Mouse (Mus musculus) stomach, embryonic 16.5 days (tissue): Measurements from ENCODE around the gene Sidt1. TPM values are rescaled to one million over a fixed set of nuclear protein-coding genes. Genes with fewer than 3 reads are reported as not detected.
A peak's percentile ranks its signal among the peaks of the same experiment; 100 is the strongest.

Experiments used
- ATAC-seq: fragments of 200-750 bp; cut with Nextera tagmentation; 2 replicates; pipeline ENCODE4 v1.8.0; 2017; ENCODE audit warnings: moderate number of reproducible peaks, moderate TSS enrichment; ENCODE audit not compliant: insufficient read depth, low FRiP score
- H3K27ac ChIP-seq: fragments of 300-500 bp; sonication (generic); 2 replicates; pipeline ENCODE4 v1.5.1; 2014; ENCODE audit warnings: low read length
- H3K27me3 ChIP-seq: fragments of 300-500 bp; sonication (generic); 2 replicates; pipeline ENCODE4 v1.6.1; 2014; ENCODE audit warnings: low read length, control low read depth, mixed read lengths; ENCODE audit not compliant: control insufficient read depth, insufficient read depth
- H3K36me3 ChIP-seq: fragments of 300-500 bp; sonication (generic); 2 replicates; pipeline ENCODE4 v1.6.1; 2014; ENCODE audit warnings: low read length; ENCODE audit not compliant: control insufficient read depth, insufficient read depth
- H3K4me1 ChIP-seq: fragments of 300-500 bp; sonication (generic); 2 replicates; pipeline ENCODE4 v1.6.1; 2014; ENCODE audit warnings: low read length, control low read depth, mixed read lengths; ENCODE audit not compliant: control insufficient read depth, insufficient read depth
- H3K4me2 ChIP-seq: fragments of 300-500 bp; sonication (generic); 2 replicates; pipeline ENCODE4 v1.6.1; 2014; ENCODE audit warnings: low read depth, low read length, mixed read lengths
- H3K4me3 ChIP-seq: fragments of 300-500 bp; sonication (generic); replicated peaks from 2 replicates; pipeline ENCODE4 v1.5.1; 2014; ENCODE audit warnings: mild to moderate bottlenecking, low read length
- H3K9ac ChIP-seq: fragments of 300-500 bp; sonication (generic); 2 replicates; pipeline ENCODE4 v1.6.1; 2014; ENCODE audit warnings: low read length
- H3K9me3 ChIP-seq: fragments of 300-500 bp; sonication (generic); replicated peaks from 2 replicates; pipeline ENCODE4 v1.6.1; 2016; ENCODE audit warnings: low read length, control low read depth; ENCODE audit not compliant: control insufficient read depth
- WGBS: fragments of 180-500 bp; shearing (Covaris S2); extraction: QIAGEN DNeasy Blood & Tissue Kit; methylation state at CpG from one replicate; pipeline ENCODE4 v1.1.7; 2014; 5-methylcytosine and 5-hydroxymethylcytosine counted together
- polyA plus RNA-seq: library from polyadenylated mRNA; unstranded; fragments of >200 nt; fragmentation: Nextera tagmentation; extraction: Ambion mirVana; gene quantifications from 2 replicates; pipeline ENCODE4 v1.2.1, GENCODE M21; 2015

Sidt1 gene
- polyA plus RNA-seq, 1 experiment from 2014 or later = 6.8 TPM

- Histone ChIP-seq H3K4me2 (no peak overlapping the region), H3K9ac (no peak overlapping the region), H3K4me1 (no peaks in the 10 kb centered on the region; the same call in 1 of the 2 replicates), H3K9me3 (no peaks in the 10 kb centered on the region), H3K36me3 (no peaks in the 10 kb centered on the region), H3K27me3 (no peaks in the 10 kb centered on the region), H3K4me3 (no peak overlapping the region), H3K27ac (no peak overlapping the region)
- 69% methylated on average over 7 of the region's 7 CpGs for whole genome bisulfite sequencing
- ATAC-seq = no peak
These were observed 89.7 kb downstream of the Sidt1 start for GRCm38 (mm10) chr16:44243323-44243722.

DNA sequence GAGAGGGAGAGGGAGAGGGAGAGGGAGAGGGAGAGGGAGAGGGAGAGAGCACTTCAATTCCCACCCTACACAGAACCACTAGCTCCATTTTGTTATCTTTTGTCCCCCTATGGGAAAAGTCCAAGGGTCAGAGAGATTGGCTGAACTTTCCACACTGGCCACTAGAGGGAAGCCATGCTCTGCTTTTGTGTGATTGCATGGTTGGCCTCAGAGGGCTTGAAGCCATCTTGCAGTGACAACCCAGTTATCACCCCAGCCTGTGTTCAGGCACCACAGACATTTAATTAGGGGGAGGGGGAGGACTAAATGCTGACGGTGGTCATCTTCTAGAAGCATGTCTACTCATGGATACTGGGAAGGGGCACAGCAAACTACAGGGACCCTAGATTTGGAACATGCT is 90.4 kb downstream of the Sidt1 start:
- H3K4me2 ChIP-seq = no peak overlapping the region
- no peak for ATAC-seq
- 4% methylated on average over 1 of the region's 1 CpGs for WGBS
- H3K9me3 ChIP-seq = no peaks in the 10 kb centered on the region
- no peak overlapping the region for H3K9ac ChIP-seq
- no peaks in the 10 kb centered on the region for H3K36me3 ChIP-seq
- no peaks in the 10 kb centered on the region for H3K27me3 ChIP-seq
- no peak overlapping the region for H3K4me3 ChIP-seq
- no peak overlapping the region for H3K27ac ChIP-seq
- H3K4me1 ChIP-seq = no peaks in the 10 kb centered on the region; the same call in 1 of the 2 replicates

- Histone ChIP-seq H3K27me3 (no peaks in the 10 kb centered on the region), H3K4me3 (no peak overlapping the region), H3K9me3 (no peaks in the 10 kb centered on the region), H3K4me1 (no peaks in the 10 kb centered on the region; the same call in 1 of the 2 replicates), H3K9ac (no peak overlapping the region), H3K36me3 (no peaks in the 10 kb centered on the region), H3K4me2 (no peak overlapping the region), H3K27ac (no peak overlapping the region)
- 52% methylated on average over 8 of the region's 8 CpGs for WGBS
- ATAC-seq = no peak
These were observed 92.6 kb downstream of the Sidt1 start for GRCm38 (mm10) chr16:44240406-44240805.

DNA sequence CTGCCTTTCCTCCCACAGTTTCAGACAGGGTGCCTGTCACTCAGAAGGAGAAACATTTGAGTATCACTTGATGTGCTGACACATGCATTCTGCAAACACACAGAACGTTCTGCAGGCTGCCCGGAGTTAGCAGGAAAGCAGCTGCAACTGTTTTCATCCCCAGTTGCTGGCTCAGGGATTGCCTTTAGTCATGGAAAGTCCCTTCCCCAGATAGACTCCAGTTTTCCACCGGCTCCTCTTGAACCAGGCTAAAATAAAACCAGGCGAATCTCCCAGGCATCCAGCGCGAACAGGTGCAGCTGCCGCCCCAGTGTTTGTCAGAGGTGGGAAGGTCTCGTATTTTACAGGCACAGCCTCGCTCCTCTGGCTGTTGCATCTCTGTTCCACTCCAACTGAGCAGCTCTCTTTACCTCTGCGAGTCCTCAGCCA is 94.1 kb downstream of the Sidt1 start:
- H3K27ac ChIP-seq = no peak overlapping the region
- 41% methylated on average over 10 of the region's 10 CpGs for WGBS
- no peak overlapping the region for H3K9ac ChIP-seq
- H3K4me2 ChIP-seq = no peak overlapping the region
- H3K4me3 ChIP-seq = no peak overlapping the region
- H3K27me3 ChIP-seq = no peaks in the 10 kb centered on the region
- no peaks in the 10 kb centered on the region; the same call in 1 of the 2 replicates for H3K4me1 ChIP-seq
- no peaks in the 10 kb centered on the region for H3K36me3 ChIP-seq
- ATAC-seq = no peak
- no peaks in the 10 kb centered on the region for H3K9me3 ChIP-seq

GRCm38 (mm10) chr16:44237836-44238235 is 95.2 kb downstream of the Sidt1 start:
- Histone ChIP-seq H3K36me3 (no peaks in the 10 kb centered on the region), H3K4me1 (no peaks in the 10 kb centered on the region), H3K27me3 (no peaks in the 10 kb centered on the region), H3K4me3 (no peak overlapping the region), H3K4me2 (no peak overlapping the region), H3K27ac (no peak overlapping the region), H3K9me3 (no peaks in the 10 kb centered on the region), H3K9ac (no peak overlapping the region)
- ATAC-seq = no peak
- 80% methylated on average over 3 of the region's 3 CpGs for WGBS

- H3K9me3 ChIP-seq = peaks cover 3% of the 10 kb centered on the region; the same call in 1 of the 2 replicates
- H3K4me3 ChIP-seq = no peak overlapping the region
- no peak overlapping the region for H3K4me2 ChIP-seq
- no peaks in the 10 kb centered on the region for H3K27me3 ChIP-seq
- no peaks in the 10 kb centered on the region for H3K36me3 ChIP-seq
- no peak overlapping the region for H3K9ac ChIP-seq
- peak; percentile 66; the same call in 1 of the 2 replicates for ATAC-seq
- H3K4me1 ChIP-seq = no peaks in the 10 kb centered on the region
- peak overlapping the region; percentile 4; the same call in 1 of the 2 replicates for H3K27ac ChIP-seq
- 76% methylated on average over 7 of the region's 7 CpGs for WGBS
These were observed 100.0 kb downstream of the Sidt1 start for GRCm38 (mm10) chr16:44233019-44233418.

GRCm38 (mm10) chr16:44226706-44227291 is 106.2 kb downstream of the Sidt1 start:
- H3K9me3 ChIP-seq = peaks cover 3% of the 10 kb centered on the region; the same call in 1 of the 2 replicates
- H3K9ac ChIP-seq = no peak overlapping the region
- no peak overlapping the region for H3K27ac ChIP-seq
- H3K36me3 ChIP-seq = no peaks in the 10 kb centered on the region
- ATAC-seq = no peak
- H3K4me2 ChIP-seq = no peak overlapping the region
- no peaks in the 10 kb centered on the region for H3K4me1 ChIP-seq
- H3K4me3 ChIP-seq = no peak overlapping the region
- H3K27me3 ChIP-seq = no peaks in the 10 kb centered on the region
- WGBS = 82% methylated on average over 13 of the region's 13 CpGs

- Histone ChIP-seq H3K27ac (no peak overlapping the region), H3K36me3 (peaks cover 16% of the 10 kb centered on the region; the same call in 1 of the 2 replicates), H3K4me2 (no peak overlapping the region), H3K4me1 (no peaks in the 10 kb centered on the region), H3K9ac (no peak overlapping the region), H3K9me3 (no peaks in the 10 kb centered on the region), H3K27me3 (no peaks in the 10 kb centered on the region), H3K4me3 (no peak overlapping the region)
- 75% methylated on average over 6 of the region's 6 CpGs for WGBS
- no peak for ATAC-seq
These were observed 111.5 kb downstream of the Sidt1 start for GRCm38 (mm10) chr16:44221463-44221862.

GRCm38 (mm10) chr16:44216417-44216816 is 116.6 kb downstream of the Sidt1 start:
- peaks cover 22% of the 10 kb centered on the region for H3K36me3 ChIP-seq
- H3K9ac ChIP-seq = no peak overlapping the region
- no peak overlapping the region for H3K4me3 ChIP-seq
- WGBS = 96% methylated on average over 7 of the region's 7 CpGs
- no peak overlapping the region for H3K4me2 ChIP-seq
- H3K9me3 ChIP-seq = no peaks in the 10 kb centered on the region
- no peak for ATAC-seq
- no peaks in the 10 kb centered on the region for H3K4me1 ChIP-seq
- H3K27me3 ChIP-seq = no peaks in the 10 kb centered on the region
- H3K27ac ChIP-seq = no peak overlapping the region
